In the genomic region with DNA sequence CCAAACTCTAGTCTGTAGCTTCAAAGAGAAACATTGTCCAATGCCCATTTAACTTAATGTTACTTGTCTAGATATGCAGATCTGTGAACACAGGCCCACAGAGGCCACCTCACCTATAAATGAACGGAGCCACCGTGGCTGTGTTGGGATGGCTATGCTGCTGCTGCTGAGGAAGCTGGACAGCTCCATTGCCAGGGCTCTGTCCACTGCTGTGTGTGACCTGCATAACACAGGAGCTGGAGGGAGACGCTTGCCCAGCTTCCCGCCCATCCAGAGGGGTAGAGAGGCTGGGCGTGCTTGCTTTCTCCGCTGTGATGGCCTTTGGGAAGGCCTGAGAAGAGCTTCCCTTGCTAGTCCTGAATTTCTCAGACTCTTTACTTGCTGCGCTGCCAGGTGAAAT, we compare ENCODE assay signal across 13 mouse cellular contexts.
DNase-seq lines count a peak whose midpoint lies in the region; ATAC-seq and TF ChIP-seq lines count a peak whose summit lies in the region.
"Had no signal": no experiment of that assay in that cellular context is flagged by ENCODE, and none has a peak within 500 bp of the region (broad histone marks: within the 10 kb centered on the region; RNA-seq: fewer than 3 reads in every experiment).

No protein-coding gene starts in this region.

- peak; percentile 6 for DNase-seq in adrenal gland, adult 2 months
- DNase-seq in adrenal gland, adult 8-10 months = no peak
- DNase-seq in kidney, adult 2 months = no peak
- DNase-seq in retina, embryonic 14.5 days (ENCODE audit: low spot score) = peak; percentile 22
- no peak for DNase-seq in retina, postnatal 1 day
- no peak for DNase-seq in urinary bladder, postnatal 36 days (ENCODE audit: low spot score in 2 of 2)

- WGBS in kidney, embryonic 16.5 days = 23% methylated on average over 7 of the region's 7 CpGs
- WGBS in kidney, adult 2 months = 29% methylated on average over 7 of the region's 7 CpGs

- no peak for TF ChIP-seq POLR2A in kidney, adult 2 months (IDR thresholded peaks at IDR 0.05; ENCODE audit: low read depth, low read length)

- no peak overlapping the region for H3K4me3 ChIP-seq in kidney, embryonic 16.5 days (ENCODE audit: low read length)
- H3K4me3 ChIP-seq in kidney, adult 2 months (ENCODE audit: insufficient read depth, low read depth, low read length) = no peak overlapping the region
- H3K4me3 ChIP-seq: embryonic facial prominence, embryonic 13.5 days; hindbrain, embryonic 13.5 days; limb, embryonic 12.5 days had no signal

- no peaks in the 10 kb centered on the region for H3K36me3 ChIP-seq in kidney, embryonic 16.5 days (ENCODE audit: insufficient read depth, low read length)
- no peaks in the 10 kb centered on the region for H3K36me3 ChIP-seq in kidney, adult 2 months (ENCODE audit: control insufficient read depth, insufficient read depth, low read length)
- H3K36me3 ChIP-seq: embryonic facial prominence, embryonic 13.5 days; limb, embryonic 12.5 days had no signal

- H3K9me3 ChIP-seq in kidney, embryonic 16.5 days (ENCODE audit: low read length) = no peaks in the 10 kb centered on the region
- H3K9me3 ChIP-seq: embryonic facial prominence, embryonic 13.5 days; hindbrain, embryonic 13.5 days; limb, embryonic 12.5 days had no signal

- H3K27ac ChIP-seq in kidney, embryonic 16.5 days (ENCODE audit: low read length) = no peak overlapping the region
- no peak overlapping the region for H3K27ac ChIP-seq in kidney, adult 2 months (ENCODE audit: insufficient read depth, low read depth, low read length)
- H3K27ac ChIP-seq: embryonic facial prominence, embryonic 13.5 days; hindbrain, embryonic 13.5 days; limb, embryonic 12.5 days; macrophage had no signal

- no peak overlapping the region for H3K9ac ChIP-seq in kidney, embryonic 16.5 days (replicated peaks; ENCODE audit: low read length)
- H3K9ac ChIP-seq: embryonic facial prominence, embryonic 13.5 days; hindbrain, embryonic 13.5 days; limb, embryonic 12.5 days had no signal

- no peak overlapping the region for H3K4me2 ChIP-seq in kidney, embryonic 16.5 days (replicated peaks; ENCODE audit: low read depth, low read length)
- H3K4me2 ChIP-seq: embryonic facial prominence, embryonic 13.5 days; hindbrain, embryonic 13.5 days; limb, embryonic 12.5 days had no signal

- peak; percentile 98 for ATAC-seq in kidney, embryonic 16.5 days (ENCODE audit: low FRiP score, low TSS enrichment)
- no peak for ATAC-seq in cerebellum, adult (ENCODE audit: insufficient number of reproducible peaks, low FRiP score, low TSS enrichment)
- ATAC-seq: forebrain, embryonic 14.5 days had no signal

- no peak for TF ChIP-seq CTCF in kidney, adult 2 months (conservative IDR thresholded peaks at IDR 0.05; ENCODE audit: insufficient read depth, insufficient read length, low read depth, low read length)

- H3K27me3 ChIP-seq in kidney, embryonic 16.5 days (ENCODE audit: insufficient read depth, low read length) = no peaks in the 10 kb centered on the region
- no peaks in the 10 kb centered on the region for H3K27me3 ChIP-seq in kidney, adult 2 months (replicated peaks; ENCODE audit: control insufficient read depth, insufficient read depth, low read length)
- H3K27me3 ChIP-seq: embryonic facial prominence, embryonic 13.5 days; hindbrain, embryonic 13.5 days; limb, embryonic 12.5 days had no signal

- H3K4me1 ChIP-seq in kidney, embryonic 16.5 days (ENCODE audit: insufficient read depth, low read length) = no peaks in the 10 kb centered on the region
- H3K4me1 ChIP-seq in kidney, adult 2 months (ENCODE audit: control insufficient read depth, insufficient read depth, low read length) = no peaks in the 10 kb centered on the region
- H3K4me1 ChIP-seq: embryonic facial prominence, embryonic 13.5 days; limb, embryonic 12.5 days had no signal

Comparison
In these comparisons a context has a peak if more than half of its experiments do, and no peak if none do; other contexts are left out.
1. DNase-seq: peak in adrenal gland, adult 2 months (single experiment) and retina, embryonic 14.5 days (single experiment); none in adrenal gland, adult 8-10 months (single experiment), kidney, adult 2 months (single experiment), retina, postnatal 1 day (single experiment) and urinary bladder, postnatal 36 days (0 of 2).